Mouse (Mus musculus): ENCODE measurements around the gene Gnb3. TPM values are rescaled to one million over a fixed set of nuclear protein-coding genes. Genes with fewer than 3 reads are reported as not detected.

Gene Gnb3
- not detected for total RNA-seq (2023)

GRCm38 (mm10) chr6:124840241-124841167 lies at the start of gene Gnb3:
Gnb3 (minus strand) TSS chr6:124840275.

DNA sequence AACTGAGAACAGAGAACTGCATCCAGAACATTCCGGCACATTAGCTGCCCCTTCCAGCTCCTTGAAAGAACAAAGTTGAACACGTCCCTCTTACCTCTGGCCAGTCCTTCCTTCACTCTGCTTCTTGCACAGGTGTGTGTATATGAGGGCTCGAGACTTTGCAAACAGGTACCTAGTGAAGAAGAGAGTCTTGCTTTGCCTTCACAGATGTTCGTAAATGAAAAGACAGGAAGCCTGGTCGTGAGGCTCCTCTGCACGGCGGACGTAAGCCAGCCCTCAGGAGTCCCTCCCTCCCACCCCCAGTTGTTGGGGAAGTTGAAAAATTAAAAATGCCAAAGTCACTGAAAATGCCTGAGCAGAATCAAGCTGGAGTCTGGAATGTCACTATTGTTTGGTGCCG lies 47.9 kb upstream of the Gnb3 start, which contains the start of gene Cd4:
TSS of gene Cd4 (minus strand) at position 236 of the 400 bp plus-strand sequence.

GRCm38 (mm10) chr6:124863658-124864298 lies 23.7 kb upstream of the Gnb3 start, which contains the start of gene Gpr162:
Gpr162 (minus strand) TSS chr6:124863983.

GRCm38 (mm10) chr6:124856916-124857839 lies 17.1 kb upstream of the Gnb3 start, which contains the start of gene P3h3:
P3h3 (minus strand) TSS chr6:124857752.

DNA sequence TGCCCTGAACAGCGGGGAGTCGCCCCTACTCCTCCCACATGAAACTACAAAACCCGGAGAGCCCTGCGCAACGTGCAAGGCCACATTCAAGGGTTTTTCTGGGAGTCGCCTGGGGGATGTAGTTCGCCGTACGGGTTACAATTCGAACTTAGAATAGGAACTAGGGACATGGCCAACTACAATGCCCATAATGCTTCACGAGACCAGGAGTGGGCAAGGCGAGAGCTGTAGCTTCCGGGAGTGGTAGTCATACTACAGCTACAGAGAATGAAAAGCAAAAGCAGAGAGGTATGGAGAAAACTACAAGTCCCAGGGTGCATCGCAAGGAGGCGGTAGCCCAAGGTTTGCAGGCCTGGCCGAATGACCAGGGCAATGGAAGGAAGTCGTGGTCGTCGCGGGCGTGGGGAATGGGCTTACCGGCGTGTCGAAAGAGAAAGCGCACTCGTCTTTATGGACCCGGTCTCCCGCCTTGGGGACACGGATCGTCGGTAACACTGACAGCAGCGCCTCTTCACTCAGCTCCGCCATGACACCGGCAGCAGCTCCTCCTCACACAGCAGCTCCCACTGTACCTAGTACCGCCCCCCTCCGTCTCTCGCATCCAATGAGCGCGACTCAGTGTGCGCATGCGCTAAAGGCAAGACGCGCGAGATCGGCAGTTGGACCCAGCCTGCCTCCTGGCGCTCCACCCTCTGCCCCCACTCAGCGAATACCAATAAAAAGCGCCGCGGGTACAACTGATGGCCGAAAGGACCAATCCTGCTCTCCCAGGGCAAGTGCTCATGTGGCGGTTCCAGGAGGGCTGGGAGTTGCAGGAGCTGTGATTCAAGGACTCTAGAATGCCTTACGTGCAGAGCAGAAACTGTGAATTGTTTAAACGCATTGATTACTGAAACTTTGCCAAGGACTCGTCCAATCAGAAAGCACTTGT lies 10.9 kb downstream of the Gnb3 start, which contains the start of the genes Usp5 and Cdca3:
TSS of gene Usp5 (minus strand) at position 617 of the 931 bp plus-strand sequence.
TSS of gene Cdca3 (plus strand) at position 680 of the 931 bp plus-strand sequence.

GRCm38 (mm10) chr6:124813933-124814332 lies 26.1 kb downstream of the Gnb3 start, which contains the start of gene Tpi1:
Tpi1 (minus strand) TSS chr6:124814296.

DNA sequence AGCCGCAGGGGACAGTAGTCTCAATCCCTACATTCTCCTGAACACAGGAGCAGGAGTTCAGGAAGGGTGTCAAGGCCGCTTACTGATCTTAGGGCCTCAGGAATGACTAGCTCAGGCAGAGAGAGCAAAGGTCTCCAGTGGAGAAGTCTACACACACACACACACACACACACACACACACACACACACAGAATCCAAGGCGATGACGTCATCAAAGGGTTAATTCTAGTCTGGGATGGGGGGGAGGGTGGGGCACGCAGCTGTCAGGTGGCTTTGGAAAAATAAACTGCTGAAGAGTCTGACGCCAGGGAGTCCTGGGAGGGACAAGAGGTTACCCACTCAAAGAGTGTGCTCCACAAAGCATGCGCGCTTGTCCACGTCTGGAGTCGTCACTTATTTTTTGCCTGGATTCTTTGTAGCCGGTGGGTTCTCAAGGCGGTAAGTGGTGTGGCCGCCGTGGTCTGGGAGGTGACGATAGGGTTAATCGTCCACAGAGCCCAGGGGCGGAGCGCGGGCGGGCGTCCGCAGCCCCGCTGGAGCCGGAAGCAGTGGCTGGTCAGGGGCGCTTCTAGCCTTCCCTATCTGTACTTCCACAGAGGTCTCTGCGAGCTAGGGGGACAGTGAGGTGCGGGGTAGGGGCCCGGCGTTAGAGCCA lies 31.6 kb downstream of the Gnb3 start, which contains the start of gene Spsb2:
TSS of gene Spsb2 (plus strand) at position 304 of the 655 bp plus-strand sequence.

Other genes with a start within 250 kb of the Gnb3 start
- not detected for gene C1s2, start 204.2 kb downstream of the Gnb3 start, total RNA-seq (2023)
- gene Lpcat3, start 177.2 kb downstream of the Gnb3 start, total RNA-seq (2023) = 10 to 100 TPM; 39.7 to 48.9 TPM
- gene Emg1, start 128.1 kb downstream of the Gnb3 start, total RNA-seq (2023) = 10 to 100 TPM; 49.4 to 59.1 TPM
- 100 to 1,000 TPM; 104 to 117 TPM for gene Phb2, start 127.9 kb downstream of the Gnb3 start, total RNA-seq (2023)
- 100 to 1,000 TPM; 415 to 423 TPM for gene Ptpn6, start 101.6 kb downstream of the Gnb3 start, total RNA-seq (2023)
- gene Grcc10, start 98.9 kb downstream of the Gnb3 start, total RNA-seq (2023) = 100 to 1,000 TPM; 118 to 130 TPM
- not detected for gene Gm45234, start 84.3 kb downstream of the Gnb3 start, total RNA-seq (2023)
- gene Atn1, start 83.8 kb downstream of the Gnb3 start, total RNA-seq (2023) = 10 to 100 TPM; 28.0 to 34.6 TPM
- gene Eno2, start 70.6 kb downstream of the Gnb3 start, total RNA-seq (2023) = not detected
- gene Lrrc23, start 60.5 kb downstream of the Gnb3 start, total RNA-seq (2023) = not detected
- gene Spsb2, start 31.6 kb downstream of the Gnb3 start, total RNA-seq (2023) = 10 to 100 TPM; 22.1 to 22.7 TPM
- gene Tpi1, start 26.0 kb downstream of the Gnb3 start, total RNA-seq (2023) = 100 to 1,000 TPM; 120 to 136 TPM
- gene Usp5, start 10.8 kb downstream of the Gnb3 start, total RNA-seq (2023) = 10 to 100 TPM; 59.3 TPM
- gene Cdca3, start 10.7 kb downstream of the Gnb3 start, total RNA-seq (2023) = 10 to 100 TPM; 63.3 to 71.4 TPM
- gene P3h3, start 17.5 kb upstream of the Gnb3 start, total RNA-seq (2023) = under 1 TPM; 0.42 to 0.64 TPM
- gene Gpr162, start 23.7 kb upstream of the Gnb3 start, total RNA-seq (2023) = not detected
- under 1 TPM; 0.20 to 0.29 TPM for gene Cd4, start 47.9 kb upstream of the Gnb3 start, total RNA-seq (2023)
- gene Lag3, start 71.4 kb upstream of the Gnb3 start, total RNA-seq (2023) = under 1 TPM; 0.37 to 0.73 TPM
- gene Ptms, start 79.8 kb upstream of the Gnb3 start, total RNA-seq (2023) = 100 to 1,000 TPM; 106 to 150 TPM
- 10 to 100 TPM; 92.0 to 97.0 TPM for gene Mlf2, start 91.1 kb upstream of the Gnb3 start, total RNA-seq (2023)
- gene Cops7a, start 125.3 kb upstream of the Gnb3 start, total RNA-seq (2023) = 10 to 100 TPM; 17.3 to 22.6 TPM
- not detected for gene Pianp, start 156.4 kb upstream of the Gnb3 start, total RNA-seq (2023)
- gene Zfp384, start 168.9 kb upstream of the Gnb3 start, total RNA-seq (2023) = 10 to 100 TPM; 68.6 to 81.0 TPM
- 10 to 100 TPM; 65.4 to 82.9 TPM for gene Ing4, start 199.5 kb upstream of the Gnb3 start, total RNA-seq (2023)
- 10 to 100 TPM; 11.4 to 12.0 TPM for gene Acrbp, start 209.4 kb upstream of the Gnb3 start, total RNA-seq (2023)
- 10 to 100 TPM in 1 of 2 experiments, 1 to 10 TPM in 1; 8.4 to 12.3 TPM for gene Lpar5, start 227.6 kb upstream of the Gnb3 start, total RNA-seq (2023)